ENCODE assay signal across 7 mouse cellular contexts in genomic region chr1:170588879-170589218, GRCm38 (mm10). TPM values are rescaled to one million over a fixed set of nuclear protein-coding genes. Genes with fewer than 3 reads are reported as not detected.
DNase-seq lines count a peak whose midpoint lies in the region; ATAC-seq and TF ChIP-seq lines count a peak whose summit lies in the region.

No protein-coding gene starts in this region.

- H3K27me3 ChIP-seq in testis, adult 2 months (ENCODE audit: control insufficient read depth, insufficient read depth, low read length): no peaks in the 10 kb centered on the region
- no peaks in the 10 kb centered on the region for H3K27me3 ChIP-seq in kidney, embryonic 15.5 days
- H3K27me3 ChIP-seq in midbrain, embryonic 14.5 days (ENCODE audit: control insufficient read depth, insufficient read depth, low read length): 0 out of 2 replicates have a peak, but pooled peaks cover 6% of the 10 kb centered on the region

- no peak overlapping the region for H3K27ac ChIP-seq in testis, adult 2 months (ENCODE audit: control insufficient read depth, insufficient read depth, low read depth, low read length)
- peak overlapping the region; percentile 71; the same call in 1 of the 2 replicates for H3K27ac ChIP-seq in kidney, embryonic 15.5 days
- H3K27ac ChIP-seq in midbrain, embryonic 14.5 days (replicated peaks; ENCODE audit: low read depth, low read length): no peak overlapping the region; the same call in 1 of the 2 replicates

- H3K9me3 ChIP-seq in kidney, embryonic 15.5 days (replicated peaks): no peaks in the 10 kb centered on the region
- no peaks in the 10 kb centered on the region; the same call in 1 of the 2 replicates for H3K9me3 ChIP-seq in midbrain, embryonic 14.5 days (ENCODE audit: control insufficient read depth, low read length)

- H3K9ac ChIP-seq in kidney, embryonic 15.5 days: peak overlapping the region; percentile 77
- H3K9ac ChIP-seq in midbrain, embryonic 14.5 days (replicated peaks; ENCODE audit: low read length): peak overlapping the region; percentile 87

- peak overlapping the region; percentile 89 for H3K4me3 ChIP-seq in testis, adult 2 months (ENCODE audit: control insufficient read depth, low read depth, low read length)
- H3K4me3 ChIP-seq in kidney, embryonic 15.5 days (replicated peaks): peak overlapping the region; percentile 88
- H3K4me3 ChIP-seq in midbrain, embryonic 14.5 days (replicated peaks; ENCODE audit: low read depth, low read length): peak overlapping the region; percentile 82

- H3K4me2 ChIP-seq in kidney, embryonic 15.5 days: peak overlapping the region; percentile 98
- peak overlapping the region; percentile 91 for H3K4me2 ChIP-seq in midbrain, embryonic 14.5 days (ENCODE audit: low read length)

- 2% methylated on average over 8 of the region's 8 CpGs for WGBS in kidney, embryonic 15.5 days
- WGBS in midbrain, embryonic 14.5 days: 7% methylated on average over 8 of the region's 8 CpGs

- ATAC-seq in erythroblast, adult 5-6 weeks (replicated peaks; ENCODE audit: low FRiP score, poor library complexity, severe bottlenecking): peak; percentile 37
- peak; percentile 10; the same call in 1 of the 2 replicates for ATAC-seq in kidney, embryonic 15.5 days (replicated peaks; ENCODE audit: low FRiP score)
- no peak; the same call in 1 of the 2 replicates for ATAC-seq in midbrain, embryonic 14.5 days (ENCODE audit: low FRiP score, low TSS enrichment)

- DNase-seq in testis, postnatal 14 days (ENCODE audit: low spot score): no peak
- DNase-seq in midbrain, embryonic 14.5 days: peak; percentile 64
- no peak for DNase-seq in urinary bladder, postnatal 4 days (ENCODE audit: low spot score in 2 of 2)
- no peak for DNase-seq in frontal cortex, postnatal 36 days (ENCODE audit: low spot score in 2 of 2)

- TF ChIP-seq CTCF in testis, adult 2 months (IDR thresholded peaks at IDR 0.05; ENCODE audit: control insufficient read depth, insufficient read depth, insufficient replicate concordance, low read depth, low read length): no peak

- TF ChIP-seq POLR2A in testis, adult 2 months (IDR thresholded peaks at IDR 0.05; ENCODE audit: control insufficient read depth, low read depth, low read length): no peak

- H3K36me3 ChIP-seq in testis, adult 2 months (ENCODE audit: control insufficient read depth, insufficient read depth, low read length): no peaks in the 10 kb centered on the region
- peaks cover 20% of the 10 kb centered on the region for H3K36me3 ChIP-seq in kidney, embryonic 15.5 days
- H3K36me3 ChIP-seq in midbrain, embryonic 14.5 days (ENCODE audit: control insufficient read depth, insufficient read depth, low read length): no peaks in the 10 kb centered on the region

- H3K4me1 ChIP-seq in testis, adult 2 months (ENCODE audit: control insufficient read depth, insufficient read depth, low read length): peaks cover 11% of the 10 kb centered on the region
- H3K4me1 ChIP-seq in kidney, embryonic 15.5 days: peaks cover 14% of the 10 kb centered on the region
- peaks cover 11% of the 10 kb centered on the region for H3K4me1 ChIP-seq in midbrain, embryonic 14.5 days (ENCODE audit: control insufficient read depth, insufficient read depth, low read length)

RNA-seq across cellular contexts. Expression of gene Nos1ap, which starts 0.8 kb away (rescaled TPM):
- 1.4 and 2.1 TPM in 2 replicates for polyA plus RNA-seq in testis, adult 2 months (2012; rRNA removed)
- 23.4 and 25.4 TPM in 2 replicates for total RNA-seq in erythroblast, adult 5-6 weeks (2015; ENCODE audit: low replicate concordance)
- 22.6 and 26.9 TPM in 2 replicates for total RNA-seq in erythroblast, adult 5-6 weeks (2017; ENCODE audit: low replicate concordance)
- 17.7 and 18.2 TPM in 2 replicates for polyA plus RNA-seq in kidney, embryonic 15.5 days (2015; fragmentation: Nextera tagmentation; extraction: Ambion mirVana)
- 13.0 and 16.9 TPM in 2 replicates for polyA plus RNA-seq in midbrain, embryonic 14.5 days (2014; fragmentation: Nextera tagmentation; extraction: Ambion mirVana)

RNA-seq across cellular contexts. Expression of gene Olfml2b, which starts 55.5 kb away (rescaled TPM):
- 5.3 and 6.4 TPM in 2 replicates for polyA plus RNA-seq in testis, adult 2 months (2012; rRNA removed)
- 5.4 and 5.9 TPM in 2 replicates for total RNA-seq in erythroblast, adult 5-6 weeks (2015; ENCODE audit: low replicate concordance)
- 5.2 and 13.3 TPM in 2 replicates for total RNA-seq in erythroblast, adult 5-6 weeks (2017; ENCODE audit: low replicate concordance)
- 10.9 and 12.0 TPM in 2 replicates for polyA plus RNA-seq in kidney, embryonic 15.5 days (2015; fragmentation: Nextera tagmentation; extraction: Ambion mirVana)
- polyA plus RNA-seq in midbrain, embryonic 14.5 days (2014; fragmentation: Nextera tagmentation; extraction: Ambion mirVana): 3.0 and 3.7 TPM in 2 replicates
